Mouse (Mus musculus) heart, embryonic 11.5 days (tissue): ENCODE results near the gene Msl1. TPM values are rescaled to one million over a fixed set of nuclear protein-coding genes. Genes with fewer than 3 reads are reported as not detected.

Experiments
- ATAC-seq: fragments of 200-750 bp; cut with Nextera tagmentation; replicated peaks from 2 replicates; pipeline ENCODE4 v1.8.0; 2017; ENCODE audit warnings: moderate library complexity; ENCODE audit not compliant: insufficient number of reproducible peaks, low FRiP score, low TSS enrichment
- H3K27ac ChIP-seq: fragments of 300-500 bp; sonication (generic); 2 replicates; pipeline ENCODE4 v1.5.1; 2014; ENCODE audit warnings: mild to moderate bottlenecking, low read depth, low read length
- H3K27me3 ChIP-seq: fragments of 300-500 bp; sonication (generic); 2 replicates; pipeline ENCODE4 v1.6.1; 2014; ENCODE audit warnings: mild to moderate bottlenecking, low read length, mixed read lengths; ENCODE audit not compliant: control insufficient read depth, insufficient read depth
- H3K36me3 ChIP-seq: fragments of 300-500 bp; sonication (generic); 2 replicates; pipeline ENCODE4 v1.6.1; 2014; ENCODE audit warnings: mild to moderate bottlenecking, low read length, moderate library complexity, mixed read lengths; ENCODE audit not compliant: control insufficient read depth, insufficient read depth
- H3K4me1 ChIP-seq: fragments of 300-500 bp; sonication (generic); 2 replicates; pipeline ENCODE4 v1.6.1; 2014; ENCODE audit warnings: low read length; ENCODE audit not compliant: control insufficient read depth, insufficient read depth
- H3K4me2 ChIP-seq: fragments of 300-500 bp; sonication (generic); 2 replicates; pipeline ENCODE4 v1.6.1; 2014; ENCODE audit warnings: mild to moderate bottlenecking, moderate library complexity
- H3K4me3 ChIP-seq: fragments of 300-500 bp; sonication (generic); 2 replicates; pipeline ENCODE4 v1.5.1; 2014; ENCODE audit warnings: low read depth, low read length
- H3K9ac ChIP-seq: fragments of 300-500 bp; sonication (generic); 2 replicates; pipeline ENCODE4 v1.6.1; 2014; ENCODE audit warnings: mild to moderate bottlenecking, low read depth, low read length, moderate library complexity
- H3K9me3 ChIP-seq: fragments of 300-500 bp; sonication (generic); replicated peaks from 2 replicates; pipeline ENCODE4 v1.6.1; 2016; ENCODE audit warnings: low read length; ENCODE audit not compliant: control insufficient read depth
- WGBS: fragments of 180-500 bp; shearing (Covaris S2); extraction: QIAGEN DNeasy Blood & Tissue Kit; methylation state at CpG from one replicate; pipeline ENCODE4 v1.1.7; 2014; ENCODE audit not compliant: insufficient replicate concordance; 5-methylcytosine and 5-hydroxymethylcytosine counted together
- polyA plus RNA-seq: library from polyadenylated mRNA; unstranded; fragments of >200 nt; fragmentation: Nextera tagmentation; extraction: Ambion mirVana; gene quantifications from 2 replicates; pipeline ENCODE4 v1.2.1, GENCODE M21; 2014

Gene Msl1
- polyA plus RNA-seq, 1 experiment from 2014 or later, result 15.9 TPM

DNA sequence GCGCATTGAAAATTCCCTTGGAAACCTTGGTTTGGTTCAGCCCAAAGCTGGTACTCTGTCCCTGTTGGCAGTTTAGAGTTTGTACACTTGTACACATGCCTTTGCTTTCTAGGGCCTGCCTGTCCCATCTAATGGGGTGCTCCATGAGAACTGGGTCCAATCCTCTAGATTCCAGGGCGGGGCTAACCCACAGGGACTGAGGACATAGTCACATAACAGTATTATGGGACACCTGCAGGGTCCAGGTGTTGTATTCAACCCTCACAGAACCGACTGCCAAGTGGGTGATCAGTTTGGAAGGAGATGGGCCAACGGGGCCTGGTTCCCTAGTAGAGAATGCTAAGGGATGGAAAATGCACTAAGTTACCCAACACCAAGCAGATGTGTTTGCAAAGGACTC lies 33.4 kb upstream of the Msl1 start:
- Histone ChIP-seq H3K27ac (no peak overlapping the region), H3K9ac (no peak overlapping the region), H3K9me3 (no peaks in the 10 kb centered on the region), H3K4me3 (no peak overlapping the region), H3K27me3 (no peaks in the 10 kb centered on the region), H3K4me2 (no peak overlapping the region), H3K36me3 (peaks cover 41% of the 10 kb centered on the region), H3K4me1 (peaks cover 22% of the 10 kb centered on the region)
- 90% methylated on average over 4 of the region's 4 CpGs for WGBS
- no peak for ATAC-seq

DNA sequence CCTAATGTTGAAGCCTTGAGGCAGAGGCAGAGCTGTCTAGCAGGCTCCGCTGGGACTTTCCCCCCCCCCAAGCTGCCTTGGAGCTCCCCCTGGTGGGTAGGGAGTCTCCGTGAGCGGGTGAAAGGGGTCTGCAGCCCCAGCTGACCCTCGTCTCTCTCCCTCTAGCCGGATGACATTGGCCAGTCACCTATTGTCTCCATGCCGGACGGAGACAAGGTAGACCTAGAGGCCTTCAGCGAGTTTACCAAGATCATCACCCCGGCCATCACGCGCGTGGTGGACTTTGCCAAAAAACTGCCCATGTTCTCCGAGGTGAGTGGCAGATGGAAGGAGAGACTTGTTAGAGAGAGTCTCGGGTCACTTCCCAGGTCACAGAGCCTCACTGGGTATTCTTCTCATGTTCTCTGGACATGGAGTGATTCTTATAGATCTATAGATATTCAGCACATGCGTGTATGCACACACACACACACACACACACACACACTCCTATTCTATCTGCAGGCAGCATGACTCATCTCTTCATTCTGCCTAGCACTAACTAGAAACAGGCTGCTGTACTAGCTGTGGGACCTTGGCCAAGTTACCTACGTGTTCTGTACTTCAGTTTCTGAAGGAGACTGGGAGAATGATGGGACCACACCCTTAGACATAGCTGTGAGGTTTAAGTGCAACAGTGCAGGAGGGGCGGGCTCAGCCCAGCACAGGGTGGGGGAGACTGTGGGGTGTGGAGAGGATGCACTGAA lies 32.4 kb upstream of the Msl1 start:
- WGBS, result 63% methylated on average over 17 of the region's 17 CpGs
- H3K27me3 ChIP-seq, result no peaks in the 10 kb centered on the region
- H3K36me3 ChIP-seq, result peaks cover 36% of the 10 kb centered on the region
- peaks cover 32% of the 10 kb centered on the region for H3K4me1 ChIP-seq
- no peak for ATAC-seq
- no peak overlapping the region for H3K4me2 ChIP-seq
- no peak overlapping the region for H3K9ac ChIP-seq
- H3K27ac ChIP-seq, result no peak overlapping the region
- no peaks in the 10 kb centered on the region for H3K9me3 ChIP-seq
- H3K4me3 ChIP-seq, result no peak overlapping the region

GRCm38 (mm10) chr11:98763502-98763861 lies 31.8 kb upstream of the Msl1 start:
- H3K4me2 ChIP-seq, result no peak overlapping the region
- H3K27me3 ChIP-seq, result no peaks in the 10 kb centered on the region
- no peak overlapping the region for H3K9ac ChIP-seq
- ATAC-seq, result no peak
- no peak overlapping the region for H3K4me3 ChIP-seq
- no peak overlapping the region for H3K27ac ChIP-seq
- H3K9me3 ChIP-seq, result no peaks in the 10 kb centered on the region
- peaks cover 33% of the 10 kb centered on the region for H3K36me3 ChIP-seq
- peaks cover 38% of the 10 kb centered on the region for H3K4me1 ChIP-seq
- 77% methylated on average over 8 of the region's 8 CpGs for WGBS

- no peak for ATAC-seq
- WGBS, result 78% methylated on average over 18 of the region's 18 CpGs
- H3K4me1 ChIP-seq, result peaks cover 44% of the 10 kb centered on the region
- peaks cover 30% of the 10 kb centered on the region for H3K36me3 ChIP-seq
- no peaks in the 10 kb centered on the region for H3K27me3 ChIP-seq
- H3K9ac ChIP-seq, result no peak overlapping the region
- H3K4me3 ChIP-seq, result no peak overlapping the region
- no peak overlapping the region for H3K4me2 ChIP-seq
- H3K9me3 ChIP-seq, result no peaks in the 10 kb centered on the region
- H3K27ac ChIP-seq, result no peak overlapping the region
These were observed 31.2 kb upstream of the Msl1 start for GRCm38 (mm10) chr11:98764091-98764490.

- Histone ChIP-seq H3K4me3 (no peak overlapping the region), H3K27me3 (no peaks in the 10 kb centered on the region), H3K9ac (no peak overlapping the region), H3K9me3 (no peaks in the 10 kb centered on the region), H3K36me3 (peaks cover 27% of the 10 kb centered on the region), H3K4me1 (peaks cover 50% of the 10 kb centered on the region), H3K4me2 (no peak overlapping the region), H3K27ac (no peak overlapping the region)
- ATAC-seq, result no peak
These were observed 30.6 kb upstream of the Msl1 start for GRCm38 (mm10) chr11:98764746-98765145.

- H3K27ac ChIP-seq, result peak overlapping the region; percentile 62
- no peaks in the 10 kb centered on the region for H3K27me3 ChIP-seq
- H3K4me3 ChIP-seq, result no peak overlapping the region
- peak overlapping the region; percentile 22 for H3K4me2 ChIP-seq
- H3K4me1 ChIP-seq, result peaks cover 51% of the 10 kb centered on the region
- 0 out of 2 replicates have a peak overlapping the region, but pooled peaks have one; percentile 1 for H3K9ac ChIP-seq
- 0 out of 2 replicates have a peak, but pooled peaks have one; percentile 8 for ATAC-seq
- 51% methylated on average over 9 of the region's 9 CpGs for WGBS
- H3K9me3 ChIP-seq, result no peaks in the 10 kb centered on the region
- peaks cover 25% of the 10 kb centered on the region for H3K36me3 ChIP-seq
These were observed 29.7 kb upstream of the Msl1 start for GRCm38 (mm10) chr11:98765421-98766309.

DNA sequence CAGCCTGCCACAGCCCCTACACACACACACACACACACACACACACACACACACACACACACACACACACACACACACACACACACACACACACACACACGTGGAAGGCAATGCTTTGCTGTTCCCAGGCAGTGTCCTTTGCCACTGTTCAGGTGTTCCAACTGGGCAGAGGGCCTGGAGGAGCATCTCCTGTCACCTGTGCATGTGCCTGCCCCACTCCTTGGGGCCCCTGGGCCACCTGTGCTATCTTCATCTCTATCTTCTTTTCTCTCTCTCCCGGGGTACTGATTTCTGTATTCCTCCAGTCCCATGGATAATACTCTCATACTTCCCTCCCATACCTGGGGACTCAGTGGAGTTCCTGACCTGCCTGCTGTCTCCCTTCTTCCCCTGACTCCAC lies 29.0 kb upstream of the Msl1 start:
- no peak for ATAC-seq
- no peak overlapping the region for H3K9ac ChIP-seq

DNA sequence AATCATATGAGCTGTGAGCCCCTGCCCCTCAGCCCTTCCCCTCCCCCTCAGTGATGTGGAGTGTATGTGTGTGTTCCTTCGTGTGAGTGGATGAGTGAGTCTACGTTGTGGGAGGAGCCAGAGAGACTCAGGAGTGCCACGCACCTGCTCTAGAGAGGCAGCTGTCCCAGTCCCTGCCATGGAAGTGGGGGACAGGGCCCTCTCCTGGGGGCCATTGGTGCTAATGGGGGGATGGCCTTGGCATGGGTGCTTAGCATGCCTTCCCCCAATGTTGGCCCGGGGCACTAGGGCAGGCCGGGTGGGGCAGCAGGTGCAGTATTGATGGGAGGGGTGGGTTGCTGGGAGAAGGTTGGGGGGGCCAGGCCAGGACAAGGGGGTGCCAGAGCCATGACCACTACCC lies 28.5 kb upstream of the Msl1 start:
- 58% methylated on average over 5 of the region's 5 CpGs for WGBS
- no peaks in the 10 kb centered on the region for H3K9me3 ChIP-seq
- H3K36me3 ChIP-seq, result peaks cover 20% of the 10 kb centered on the region
- H3K4me3 ChIP-seq, result peak overlapping the region; percentile 38; the same call in 1 of the 2 replicates
- no peak; the same call in 1 of the 2 replicates for ATAC-seq
- peak overlapping the region; percentile 68 for H3K4me2 ChIP-seq
- no peak overlapping the region for H3K9ac ChIP-seq
- H3K4me1 ChIP-seq, result peaks cover 60% of the 10 kb centered on the region
- no peaks in the 10 kb centered on the region for H3K27me3 ChIP-seq
- H3K27ac ChIP-seq, result peak overlapping the region; percentile 57

More for the DNA sequence above, 29.0 kb upstream of the Msl1 start:
- no peak overlapping the region for H3K4me2 ChIP-seq
- no peak overlapping the region for H3K27ac ChIP-seq
- no peak overlapping the region for H3K4me3 ChIP-seq
- no peaks in the 10 kb centered on the region for H3K27me3 ChIP-seq
- WGBS, result 23% methylated on average over 1 of the region's 2 CpGs
- no peaks in the 10 kb centered on the region for H3K9me3 ChIP-seq
- H3K4me1 ChIP-seq, result peaks cover 55% of the 10 kb centered on the region
- peaks cover 22% of the 10 kb centered on the region for H3K36me3 ChIP-seq
